ENCODE assay signal across 8 mouse cellular contexts in genomic region chr3:88173375-88173774, GRCm38 (mm10). TPM values are rescaled to one million over a fixed set of nuclear protein-coding genes. Genes with fewer than 3 reads are reported as not detected.
DNase-seq lines count a peak whose midpoint lies in the region; ATAC-seq and TF ChIP-seq lines count a peak whose summit lies in the region.

No protein-coding gene starts in this region.

- H3K4me3 ChIP-seq in forebrain, embryonic 14.5 days (ENCODE audit: low read depth, low read length), result no peak overlapping the region
- H3K4me3 ChIP-seq in forebrain, embryonic 15.5 days, result no peak overlapping the region
- no peak overlapping the region for H3K4me3 ChIP-seq in neural tube, embryonic 15.5 days (replicated peaks)
- H3K4me3 ChIP-seq in heart, postnatal 0 days (ENCODE audit: low read depth, low read length), result no peak overlapping the region

- no peak overlapping the region for H3K4me2 ChIP-seq in forebrain, embryonic 14.5 days (ENCODE audit: low read length)
- H3K4me2 ChIP-seq in forebrain, embryonic 15.5 days (replicated peaks), result no peak overlapping the region
- H3K4me2 ChIP-seq in neural tube, embryonic 15.5 days, result no peak overlapping the region
- no peak overlapping the region for H3K4me2 ChIP-seq in heart, postnatal 0 days (ENCODE audit: low read depth, low read length)

- no peaks in the 10 kb centered on the region for H3K27me3 ChIP-seq in forebrain, embryonic 14.5 days (replicated peaks; ENCODE audit: control insufficient read depth, insufficient read depth, low read length)
- no peaks in the 10 kb centered on the region for H3K27me3 ChIP-seq in forebrain, embryonic 15.5 days
- no peaks in the 10 kb centered on the region for H3K27me3 ChIP-seq in neural tube, embryonic 15.5 days (replicated peaks)
- no peaks in the 10 kb centered on the region for H3K27me3 ChIP-seq in heart, postnatal 0 days (ENCODE audit: control insufficient read depth, insufficient read depth, low read length)

- ATAC-seq in forebrain, embryonic 14.5 days, result no peak
- ATAC-seq in forebrain, embryonic 15.5 days (replicated peaks), result no peak
- no peak for ATAC-seq in neural tube, embryonic 15.5 days (ENCODE audit: low FRiP score)
- ATAC-seq in heart, postnatal 0 days (ENCODE audit: insufficient read depth, low read depth), result no peak
- no peak for ATAC-seq in activated CD4-positive, CD25-positive, alpha-beta regulatory T cell, adult 4 months

- DNase-seq in forebrain, embryonic 14.5 days (ENCODE audit: low spot score), result peak; percentile 62
- DNase-seq in neural tube, embryonic 10.5 days (ENCODE audit: extremely low spot score, low spot score), result peak; percentile 40
- DNase-seq in cerebellum, adult 11-12 months, result peak; percentile 74
- DNase-seq in heart, postnatal 0 days (ENCODE audit: low spot score), result peak; percentile 39
- DNase-seq in lung, postnatal 25 days (ENCODE audit: low spot score), result peak; percentile 59

- peaks cover 4% of the 10 kb centered on the region; the same call in 1 of the 2 replicates for H3K4me1 ChIP-seq in forebrain, embryonic 14.5 days (ENCODE audit: control insufficient read depth, insufficient read depth, low read length)
- H3K4me1 ChIP-seq in forebrain, embryonic 15.5 days, result peaks cover 6% of the 10 kb centered on the region
- peaks cover 7% of the 10 kb centered on the region; the same call in 1 of the 2 replicates for H3K4me1 ChIP-seq in neural tube, embryonic 15.5 days
- H3K4me1 ChIP-seq in heart, postnatal 0 days (ENCODE audit: control insufficient read depth, insufficient read depth), result no peaks in the 10 kb centered on the region

- H3K27ac ChIP-seq in forebrain, embryonic 14.5 days (ENCODE audit: low read depth, low read length), result no peak overlapping the region
- no peak overlapping the region for H3K27ac ChIP-seq in forebrain, embryonic 15.5 days (replicated peaks)
- H3K27ac ChIP-seq in neural tube, embryonic 15.5 days (replicated peaks), result no peak overlapping the region
- peak overlapping the region; percentile 70 for H3K27ac ChIP-seq in heart, postnatal 0 days (ENCODE audit: low read depth)

- no peak overlapping the region for H3K9ac ChIP-seq in forebrain, embryonic 14.5 days (ENCODE audit: low read length)
- H3K9ac ChIP-seq in forebrain, embryonic 15.5 days (replicated peaks), result no peak overlapping the region
- no peak overlapping the region for H3K9ac ChIP-seq in neural tube, embryonic 15.5 days (replicated peaks)
- H3K9ac ChIP-seq in heart, postnatal 0 days (replicated peaks; ENCODE audit: low read depth, low read length), result no peak overlapping the region

- peak; percentile 73 for TF ChIP-seq CTCF in heart, postnatal 0 days (IDR thresholded peaks at IDR 0.05; ENCODE audit: low read depth)

- no peaks in the 10 kb centered on the region for H3K9me3 ChIP-seq in forebrain, embryonic 14.5 days (replicated peaks; ENCODE audit: control insufficient read depth, low read length)
- no peaks in the 10 kb centered on the region for H3K9me3 ChIP-seq in forebrain, embryonic 15.5 days
- H3K9me3 ChIP-seq in neural tube, embryonic 15.5 days (replicated peaks), result no peaks in the 10 kb centered on the region
- H3K9me3 ChIP-seq in heart, postnatal 0 days (replicated peaks; ENCODE audit: control insufficient read depth, low read length), result no peaks in the 10 kb centered on the region

- WGBS in forebrain, embryonic 14.5 days, result 51% methylated on average over 3 of the region's 3 CpGs
- WGBS in forebrain, embryonic 15.5 days, result 57% methylated on average over 3 of the region's 3 CpGs
- 49% methylated on average over 3 of the region's 3 CpGs for WGBS in neural tube, embryonic 15.5 days
- 39% methylated on average over 3 of the region's 3 CpGs for WGBS in heart, postnatal 0 days

- H3K36me3 ChIP-seq in forebrain, embryonic 14.5 days (ENCODE audit: control insufficient read depth, insufficient read depth, low read length), result peaks cover 49% of the 10 kb centered on the region
- peaks cover 28% of the 10 kb centered on the region for H3K36me3 ChIP-seq in forebrain, embryonic 15.5 days
- peaks cover 39% of the 10 kb centered on the region for H3K36me3 ChIP-seq in neural tube, embryonic 15.5 days
- H3K36me3 ChIP-seq in heart, postnatal 0 days (replicated peaks; ENCODE audit: control insufficient read depth, insufficient read depth, low read length), result peaks cover 45% of the 10 kb centered on the region

- TF ChIP-seq EP300 in heart, postnatal 0 days (IDR thresholded peaks at IDR 0.05; ENCODE audit: low read depth), result no peak

RNA-seq across cellular contexts. Expression of gene Mef2d, which starts 31.2 kb away (rescaled TPM):
- 17.3 and 20.4 TPM in 2 replicates for polyA plus RNA-seq in forebrain, embryonic 14.5 days (2014; fragmentation: Nextera tagmentation; extraction: Ambion mirVana)
- polyA plus RNA-seq in forebrain, embryonic 15.5 days (2015; fragmentation: Nextera tagmentation; extraction: Ambion mirVana), result 20.1 and 21.3 TPM in 2 replicates
- 14.3 and 20.3 TPM in 2 replicates for polyA plus RNA-seq in neural tube, embryonic 15.5 days (2015; fragmentation: Nextera tagmentation; extraction: Ambion mirVana)
- 70.8 and 75.8 TPM in 2 replicates for total RNA-seq in heart, postnatal 0 days (2014; rRNA removed; ENCODE audit: low replicate concordance)
- polyA plus RNA-seq in heart, postnatal 0 days (2015; fragmentation: Nextera tagmentation; extraction: Ambion mirVana), result 30.0 and 30.8 TPM in 2 replicates
- 10 to 100 TPM; 24.3 to 24.5 TPM for polyA plus RNA-seq in activated CD4-positive, CD25-positive, alpha-beta regulatory T cell, adult 4 months (2017; shearing (Covaris generic))
